Mouse (Mus musculus) cerebellum, adult 8-10 months (tissue): ENCODE measurements around the gene Slc48a1.

ENCODE experiments used
- DNase-seq: peaks from one replicate; pipeline ENCODE4 v3.0.0; 2022

Gene Slc48a1

GRCm38 (mm10) chr15:97784092-97784559, 5.8 kb downstream of the Slc48a1 start:
- DNase-seq: peak; percentile 92

DNA sequence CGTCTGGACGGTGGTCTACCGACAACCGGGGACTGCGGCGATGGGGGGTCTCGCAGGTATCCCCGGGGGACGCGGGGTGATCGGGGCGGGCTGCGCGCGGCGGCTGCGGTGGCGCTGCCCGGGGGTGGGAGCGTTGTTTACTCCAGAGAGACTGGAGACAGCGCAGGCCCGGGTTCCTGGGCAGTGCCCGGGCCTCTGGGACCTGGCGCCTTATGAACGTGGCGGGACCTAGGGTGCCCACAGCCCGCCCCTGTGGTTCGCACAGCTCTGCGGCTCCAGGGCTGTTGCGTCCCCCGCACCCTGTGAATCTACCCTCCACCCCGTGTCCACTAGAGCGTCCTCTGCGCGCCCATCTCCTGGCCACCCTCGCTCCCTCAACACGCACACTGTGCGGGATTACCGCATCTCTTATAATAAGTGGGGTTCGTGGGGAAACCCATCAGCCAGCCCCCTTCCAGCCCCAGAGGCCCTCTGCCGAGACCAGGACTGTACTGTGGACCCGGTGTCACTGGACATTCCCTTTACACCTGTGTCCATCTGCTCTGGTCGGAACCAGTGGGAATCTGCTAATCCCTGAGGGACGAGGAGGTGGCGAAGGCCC, 6.3 kb downstream of the Slc48a1 start:
- no peak for DNase-seq

- no peak for DNase-seq
Observed at GRCm38 (mm10) chr15:97785731-97786411, 7.6 kb downstream of the Slc48a1 start.

- no peak for DNase-seq
Observed at GRCm38 (mm10) chr15:97786412-97787112, 8.2 kb downstream of the Slc48a1 start.

DNA sequence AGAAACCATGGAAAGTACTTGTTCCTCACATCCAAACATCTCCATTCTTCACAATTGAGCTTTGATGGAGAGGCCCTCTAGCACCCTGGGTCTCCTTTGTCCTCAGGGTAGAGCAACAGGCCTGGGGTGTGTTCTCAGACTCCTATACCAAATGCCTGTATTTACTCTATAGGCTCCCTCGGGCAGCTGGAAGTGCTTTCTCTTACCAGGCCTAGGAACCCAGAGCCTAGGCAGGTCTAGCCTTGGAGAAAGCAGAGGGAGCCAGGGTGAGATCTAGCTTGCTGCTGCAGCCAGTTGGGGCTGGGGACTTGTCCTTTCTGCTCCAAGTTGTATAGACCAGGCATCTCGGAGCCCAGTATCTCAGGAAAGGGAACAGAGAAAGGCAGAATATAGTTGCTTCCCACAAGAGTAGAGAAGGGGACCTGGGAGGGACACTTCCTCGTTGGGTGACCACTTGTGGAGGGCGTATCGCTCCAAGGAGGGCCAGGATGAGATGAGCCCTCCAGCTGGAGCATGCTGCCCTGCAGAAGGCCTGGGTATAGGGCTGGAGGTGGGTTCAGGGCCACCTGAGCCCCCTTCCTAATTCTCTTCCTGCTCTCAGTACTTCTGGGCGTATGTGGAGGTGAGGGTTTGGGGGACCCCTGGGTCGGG, 9.0 kb downstream of the Slc48a1 start:
- no peak for DNase-seq

GRCm38 (mm10) chr15:97787799-97788667, 9.7 kb downstream of the Slc48a1 start:
- no peak for DNase-seq

DNA sequence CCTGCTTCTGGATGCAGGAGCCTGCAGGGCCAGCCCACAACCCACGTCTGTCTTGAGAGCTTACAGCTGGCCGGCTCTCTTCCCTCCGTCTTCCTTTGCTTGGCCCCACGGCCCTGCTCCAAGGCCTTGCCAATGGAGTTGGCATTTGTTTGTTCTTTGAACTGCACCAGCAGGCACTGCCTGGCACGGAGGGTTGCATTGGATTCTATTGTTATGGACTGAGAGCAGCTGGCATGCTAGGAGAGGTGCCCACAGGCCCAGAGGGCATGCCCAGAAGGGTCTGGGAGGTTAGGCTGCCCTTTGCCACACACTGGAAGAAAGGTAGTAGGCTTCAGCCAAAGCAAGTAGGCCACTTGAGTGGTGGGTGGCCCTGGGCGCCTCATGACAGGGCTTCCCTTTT, 10.5 kb downstream of the Slc48a1 start:
- DNase-seq: peak; percentile 72

DNA sequence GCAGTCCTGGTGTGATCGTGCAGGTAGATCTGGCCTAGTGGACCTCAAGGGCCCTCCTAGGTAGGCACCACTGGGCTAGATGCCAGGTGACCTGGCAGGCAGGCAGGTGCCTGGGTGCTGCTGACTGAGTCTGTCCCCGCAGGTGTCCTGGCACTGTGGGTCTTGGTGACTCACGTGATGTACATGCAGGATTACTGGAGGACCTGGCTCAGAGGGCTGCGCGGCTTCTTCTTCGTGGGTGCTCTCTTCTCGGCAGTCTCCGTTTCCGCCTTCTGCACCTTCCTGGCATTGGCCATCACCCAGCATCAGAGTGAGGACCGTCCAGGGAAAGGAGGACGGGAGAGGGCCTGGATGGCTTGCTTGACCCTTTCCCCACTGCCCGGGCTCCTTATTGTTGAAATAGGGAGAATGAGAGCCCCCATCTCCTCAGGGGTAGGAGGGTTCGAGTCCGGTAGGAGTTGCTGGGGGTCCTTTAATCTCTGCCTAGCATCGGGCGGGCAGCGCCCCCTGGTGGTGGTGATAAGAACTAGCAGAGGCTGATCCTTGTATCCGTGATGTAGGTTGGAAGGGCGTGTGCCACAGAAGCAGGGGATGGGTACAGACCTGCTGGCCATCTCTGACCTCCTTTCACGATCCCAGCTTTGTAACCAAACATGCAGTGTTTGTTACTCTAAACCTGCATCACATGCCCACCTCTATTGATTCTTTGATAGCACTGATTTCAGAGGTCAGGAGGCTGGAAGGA, 11.6 kb downstream of the Slc48a1 start:
- DNase-seq: peak; percentile 73

DNA sequence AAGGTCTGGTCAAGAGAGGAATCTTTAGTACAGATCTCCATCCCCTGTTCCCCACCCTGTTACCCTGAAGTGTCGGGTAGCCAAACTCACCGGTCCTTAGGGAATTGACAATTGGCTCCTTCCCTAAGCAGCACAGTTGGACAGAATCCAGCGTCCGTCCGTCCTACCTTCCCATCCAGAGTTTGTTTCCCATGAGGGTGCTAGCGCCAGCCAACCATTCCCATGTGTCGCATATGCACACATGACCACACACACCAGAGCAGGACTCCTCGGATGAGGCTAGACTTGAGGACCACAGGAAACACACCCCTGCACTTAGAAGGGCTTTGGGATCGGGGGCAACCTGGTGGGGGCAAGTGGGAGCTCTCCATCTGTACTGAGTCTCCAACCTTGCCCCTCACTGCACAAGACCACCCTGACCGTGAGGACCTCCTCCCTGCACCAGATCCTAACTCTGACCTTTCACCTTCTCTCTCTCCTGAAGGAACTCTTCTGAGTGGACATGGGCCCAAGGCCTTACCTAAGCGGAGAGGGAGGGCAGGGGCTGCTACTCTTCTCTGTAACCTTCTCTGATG, 12.9 kb downstream of the Slc48a1 start:
- DNase-seq: no peak

GRCm38 (mm10) chr15:97793386-97794153, 15.2 kb downstream of the Slc48a1 start:
- DNase-seq: no peak

- no peak for DNase-seq
Observed at GRCm38 (mm10) chr15:97794268-97794667, 15.9 kb downstream of the Slc48a1 start.

GRCm38 (mm10) chr15:97795559-97796235, 17.4 kb downstream of the Slc48a1 start:
- DNase-seq: no peak

DNA sequence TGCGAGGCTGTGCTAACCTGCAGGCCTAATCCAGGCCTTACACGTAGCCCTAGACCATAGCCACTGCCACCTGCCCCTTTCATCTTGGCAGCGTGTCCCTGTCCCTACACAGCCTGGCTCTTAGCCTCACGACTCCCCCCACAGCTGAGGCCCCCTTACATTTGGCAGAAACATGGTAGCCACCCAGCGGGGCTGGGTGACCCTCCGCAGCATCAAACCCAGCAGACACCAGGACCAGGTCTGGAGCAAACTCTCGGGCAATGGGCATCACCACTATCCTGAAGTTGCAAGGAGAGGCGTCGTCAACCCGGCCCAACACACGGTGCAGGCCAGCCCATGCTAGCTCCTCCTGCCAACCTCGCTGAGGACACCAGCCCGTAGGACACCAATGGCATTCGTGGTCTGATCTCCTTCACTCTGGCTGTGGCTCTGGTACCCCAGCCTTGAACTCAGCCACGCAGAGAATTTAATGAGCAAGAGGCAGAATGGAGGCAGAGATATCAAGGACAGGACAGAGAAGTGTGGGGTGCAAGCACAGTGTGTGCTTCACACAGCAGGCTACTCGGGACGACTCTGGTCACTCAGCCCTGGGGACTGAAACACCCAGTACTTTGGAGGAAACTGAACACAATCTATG, 18.5 kb downstream of the Slc48a1 start:
- DNase-seq: no peak

GRCm38 (mm10) chr15:97798134-97798533, 19.8 kb downstream of the Slc48a1 start:
- no peak for DNase-seq

DNA sequence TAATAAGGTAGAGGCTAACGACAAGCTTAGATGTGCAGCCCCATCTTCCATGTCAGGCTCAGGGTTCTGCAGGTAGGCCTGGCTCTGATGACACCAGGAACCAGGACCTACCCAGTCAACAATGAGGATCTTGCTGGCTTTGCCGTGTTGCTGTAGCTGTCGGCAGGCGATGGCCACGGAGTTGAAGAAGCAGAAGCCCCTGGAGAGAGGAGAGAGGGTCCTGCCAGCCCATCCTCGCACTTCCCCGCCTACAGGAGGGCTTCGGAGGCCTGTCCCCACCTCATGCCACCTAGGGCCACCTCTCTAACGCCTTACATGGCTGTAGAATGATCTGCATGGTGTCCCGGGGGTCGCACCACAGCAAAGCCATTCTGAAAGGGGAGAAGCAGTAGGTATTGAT, 21.1 kb downstream of the Slc48a1 start:
- DNase-seq: no peak

- DNase-seq: no peak
Observed at GRCm38 (mm10) chr15:97800853-97801252, 22.5 kb downstream of the Slc48a1 start.

DNA sequence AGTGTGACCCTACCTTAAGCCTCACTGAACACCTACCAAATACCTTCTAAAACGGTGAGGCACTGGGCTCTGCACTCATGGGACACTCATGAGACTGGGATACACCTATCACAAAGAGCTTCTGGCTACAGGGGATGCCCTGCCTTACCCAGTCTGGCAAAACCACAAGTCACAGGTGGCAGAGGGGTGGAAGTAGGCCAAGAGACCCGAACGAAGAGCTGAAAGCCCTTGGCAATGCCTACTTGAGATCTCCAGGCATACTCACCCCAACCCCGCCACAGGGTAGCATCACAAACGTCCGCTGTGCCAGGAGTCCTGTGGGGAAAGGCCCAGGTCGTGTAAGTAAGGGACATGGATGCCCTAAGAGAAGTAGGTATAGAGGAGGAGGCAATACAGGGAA, 23.5 kb downstream of the Slc48a1 start:
- DNase-seq: no peak

DNA sequence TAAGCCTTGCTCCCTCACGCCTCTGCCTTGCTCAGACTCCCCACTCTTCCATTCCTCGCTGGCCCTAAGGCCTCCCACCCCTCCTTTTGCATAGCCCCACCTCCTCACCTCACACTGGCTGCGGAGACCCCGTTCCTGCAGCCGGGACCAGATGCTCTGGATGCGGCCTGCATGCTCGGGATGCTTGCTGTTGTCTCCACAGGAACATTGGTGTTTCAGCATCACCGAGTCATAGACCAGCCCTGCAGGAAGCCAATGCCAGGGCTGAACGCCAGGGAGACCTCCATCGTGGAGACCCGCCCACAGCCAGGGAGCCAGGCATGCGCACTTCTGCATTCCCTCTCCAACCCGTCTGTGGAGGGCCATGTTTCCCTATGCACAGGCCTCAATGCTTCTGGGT, 24.3 kb downstream of the Slc48a1 start:
- DNase-seq: no peak

DNA sequence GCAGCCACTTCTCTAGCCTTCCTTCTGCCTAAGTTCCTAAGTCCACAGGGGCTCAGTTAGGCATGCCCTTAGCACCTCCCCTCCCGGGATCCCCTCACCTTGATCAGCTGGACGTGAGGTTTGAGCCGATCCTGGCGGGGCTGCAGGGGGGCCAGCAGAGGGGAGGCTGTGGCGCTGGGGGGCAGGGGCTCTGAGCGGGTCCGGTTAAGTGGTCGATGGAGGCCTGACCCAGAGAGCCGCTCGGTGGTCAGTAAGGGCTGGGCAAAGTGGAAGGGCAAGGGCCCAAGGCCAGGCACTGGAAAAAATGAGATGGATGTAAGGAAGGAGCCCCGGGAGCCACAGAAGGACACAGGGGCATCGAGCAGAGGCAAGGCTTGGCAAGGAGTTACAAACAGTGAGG, 29.5 kb downstream of the Slc48a1 start:
- DNase-seq: no peak

DNA sequence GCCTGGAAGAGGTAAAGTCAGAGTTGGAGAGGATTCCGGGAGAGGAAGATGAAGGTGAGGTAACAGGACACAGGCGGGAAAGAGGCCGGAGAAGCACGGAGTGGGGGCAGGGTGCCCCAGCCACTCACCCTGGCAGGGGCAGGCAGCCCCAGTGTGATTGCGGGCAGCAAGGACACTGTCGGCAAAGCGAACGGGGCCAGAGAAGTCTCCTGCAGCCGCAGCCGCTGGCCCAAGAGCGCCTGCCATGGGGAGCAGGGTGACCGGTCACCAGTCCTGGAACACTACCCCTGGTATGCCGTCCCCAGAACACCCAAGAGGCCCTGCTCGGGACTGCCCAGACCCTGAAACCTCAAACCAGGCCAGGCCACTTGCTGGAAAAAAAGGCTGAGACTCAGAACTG, 30.2 kb downstream of the Slc48a1 start:
- no peak for DNase-seq
